Mouse (Mus musculus) kidney, adult 11 months (tissue): Measurements from ENCODE around the gene P2rx7.

Source experiments
- DNase-seq: peaks from one replicate; pipeline ENCODE4 v3.0.0; 2022

Gene P2rx7

DNA sequence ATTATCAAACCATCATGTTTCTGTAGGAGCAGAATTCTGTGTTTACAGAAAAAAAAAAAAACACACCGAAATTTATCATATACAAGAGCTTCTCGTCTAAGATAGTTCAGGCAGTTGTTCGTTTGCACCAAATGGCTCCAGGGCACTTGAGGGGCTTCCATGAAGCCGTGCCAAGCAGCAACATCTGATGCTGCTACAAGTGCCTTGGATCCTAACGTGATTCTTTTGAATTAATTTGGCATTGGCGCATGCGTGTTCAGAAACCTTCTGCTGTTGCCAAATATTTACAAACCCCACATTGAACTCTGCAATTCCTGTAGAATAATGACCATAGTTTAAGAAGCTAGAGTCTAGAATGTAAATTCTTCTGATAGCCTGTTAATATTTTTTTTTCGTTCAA, 51.8 kb downstream of the P2rx7 start:
- no peak for DNase-seq

DNA sequence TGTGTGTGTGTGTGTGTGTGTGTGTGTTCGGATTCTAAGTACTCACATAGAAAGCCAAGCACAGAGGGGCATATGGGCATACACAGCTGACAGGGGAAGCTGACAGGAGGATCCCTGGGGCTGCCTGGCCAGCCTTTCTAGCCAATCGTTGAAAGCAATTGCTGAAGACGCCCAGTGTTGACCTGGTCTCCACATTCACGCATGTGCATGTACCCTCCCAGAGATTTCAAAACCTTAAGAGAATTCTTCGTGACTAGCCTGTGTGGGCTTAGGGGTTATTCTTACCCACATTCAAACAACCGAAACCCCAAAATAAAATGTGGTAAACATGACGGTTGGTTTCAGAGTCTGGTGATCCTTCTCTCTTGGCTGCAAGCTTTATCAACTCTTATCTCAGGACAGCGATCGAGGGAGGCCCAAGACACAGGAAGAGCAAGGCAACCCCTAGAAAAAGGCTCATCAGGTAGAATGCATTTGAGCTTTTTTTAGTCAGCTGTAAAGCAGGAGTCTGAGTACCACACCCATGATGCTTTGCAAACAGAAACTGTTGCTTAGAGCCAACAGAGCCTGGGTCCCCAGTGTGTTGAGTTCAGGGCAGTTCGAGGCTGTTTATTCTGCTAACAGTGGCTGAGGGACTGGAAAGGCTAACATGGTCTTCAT, 54.5 kb downstream of the P2rx7 start:
- DNase-seq = no peak

GRCm38 (mm10) chr5:122698701-122699060, 55.0 kb downstream of the P2rx7 start:
- DNase-seq = no peak

- no peak for DNase-seq
Measured at GRCm38 (mm10) chr5:122700109-122700836, 56.6 kb downstream of the P2rx7 start.

GRCm38 (mm10) chr5:122700837-122701212, 57.1 kb downstream of the P2rx7 start:
- DNase-seq = no peak

DNA sequence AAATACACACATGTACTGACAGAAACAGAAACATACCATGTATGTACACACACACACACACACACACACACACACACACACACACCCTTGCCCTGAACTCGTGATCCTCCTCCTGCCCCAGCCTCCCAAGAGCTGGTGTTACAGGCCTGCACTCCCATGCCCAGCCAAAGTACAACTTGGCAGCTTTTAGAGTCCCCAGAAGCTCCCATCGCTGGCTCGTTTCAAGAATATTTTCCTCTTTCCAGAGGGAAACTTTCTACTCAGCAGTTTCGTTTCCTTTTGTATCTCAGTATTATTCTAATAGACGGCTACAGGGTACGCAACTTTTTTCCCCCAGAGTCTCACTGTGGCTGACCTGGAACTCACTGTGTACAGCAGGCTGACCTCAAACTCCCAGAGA, 58.4 kb downstream of the P2rx7 start:
- DNase-seq = peak; percentile 17

DNA sequence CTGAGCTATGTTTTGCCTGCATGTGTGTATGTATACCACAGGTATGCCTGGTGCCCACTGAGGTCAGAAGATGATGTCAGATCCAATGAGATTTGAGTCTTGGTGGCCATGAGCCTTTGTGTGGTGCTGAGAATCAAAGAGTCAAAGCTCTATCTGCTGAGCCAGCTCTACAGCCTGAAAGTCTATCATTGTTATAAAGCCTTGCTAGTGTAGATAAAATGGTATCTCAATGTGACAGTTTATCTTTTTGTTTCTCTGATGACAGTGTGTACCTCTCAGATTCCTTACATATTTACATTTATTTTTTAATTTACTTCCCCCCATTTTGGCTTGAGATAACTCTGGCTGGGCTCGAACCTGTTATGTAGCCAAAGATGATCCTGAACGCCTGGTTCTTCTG, 59.9 kb downstream of the P2rx7 start:
- DNase-seq = no peak

DNA sequence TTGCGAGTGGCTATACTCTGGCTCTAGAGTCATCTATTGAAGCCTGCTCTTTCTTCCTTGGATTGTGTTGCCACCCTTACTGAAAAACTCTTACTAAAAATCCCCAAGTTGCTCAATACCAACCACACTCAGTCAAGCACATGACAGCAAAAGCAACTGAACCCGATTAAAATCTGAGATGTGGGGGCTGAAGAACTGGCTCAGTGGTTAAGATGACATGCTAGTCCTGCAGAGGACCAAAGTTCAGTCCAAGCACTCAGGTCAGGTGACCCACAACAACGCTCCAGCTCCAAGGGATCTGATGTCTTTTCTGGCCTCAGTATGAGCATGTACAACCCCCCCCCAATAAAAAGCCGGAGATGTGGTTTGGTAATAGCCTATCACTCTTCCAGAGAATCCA, 60.9 kb downstream of the P2rx7 start:
- DNase-seq = peak; percentile 57

DNA sequence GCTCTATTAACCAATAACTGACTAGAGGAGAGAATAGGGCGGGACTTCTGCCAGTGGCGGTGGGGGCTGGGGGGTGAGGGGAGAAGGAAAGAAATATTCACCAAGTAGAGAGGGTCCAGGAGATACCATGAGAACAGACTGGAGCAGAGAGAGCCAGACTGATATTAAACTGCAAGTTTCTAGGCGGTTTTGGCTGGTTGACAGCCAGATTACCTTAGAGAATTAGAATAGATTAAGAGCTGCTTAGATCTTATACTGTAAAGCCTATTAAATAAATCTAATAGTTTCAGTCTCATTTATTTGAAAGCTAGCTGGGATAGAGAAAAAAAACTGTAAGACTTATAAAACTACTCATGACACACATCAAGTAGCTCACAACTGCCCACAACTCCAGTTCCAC, 61.5 kb downstream of the P2rx7 start:
- no peak for DNase-seq

GRCm38 (mm10) chr5:122706917-122707275, 63.2 kb downstream of the P2rx7 start:
- no peak for DNase-seq

- DNase-seq = peak; percentile 88
Measured at GRCm38 (mm10) chr5:122707276-122708181, 63.8 kb downstream of the P2rx7 start, which contains the start of gene P2rx4. Gene P2rx4 (plus strand): TSS chr5:122707544.

DNA sequence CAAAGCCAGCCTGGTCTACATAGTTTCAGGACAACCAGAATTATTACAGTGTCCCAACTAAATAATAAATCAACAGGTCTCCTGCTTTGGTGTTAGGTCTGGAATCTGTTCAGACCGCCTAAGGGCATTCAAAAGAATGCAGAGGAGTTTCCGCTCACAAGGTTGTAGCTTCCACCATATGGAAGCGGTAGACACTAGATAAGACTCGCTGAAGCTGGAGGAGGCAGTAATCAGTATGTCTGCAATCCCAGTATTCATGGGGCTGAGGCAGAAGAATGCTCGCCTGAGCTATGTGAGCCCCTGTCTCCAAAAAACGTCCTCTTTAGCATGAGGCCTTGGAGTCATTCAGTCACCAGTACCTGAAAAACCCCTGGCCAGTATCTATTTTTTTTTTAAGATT, 65.1 kb downstream of the P2rx7 start:
- DNase-seq = no peak

DNA sequence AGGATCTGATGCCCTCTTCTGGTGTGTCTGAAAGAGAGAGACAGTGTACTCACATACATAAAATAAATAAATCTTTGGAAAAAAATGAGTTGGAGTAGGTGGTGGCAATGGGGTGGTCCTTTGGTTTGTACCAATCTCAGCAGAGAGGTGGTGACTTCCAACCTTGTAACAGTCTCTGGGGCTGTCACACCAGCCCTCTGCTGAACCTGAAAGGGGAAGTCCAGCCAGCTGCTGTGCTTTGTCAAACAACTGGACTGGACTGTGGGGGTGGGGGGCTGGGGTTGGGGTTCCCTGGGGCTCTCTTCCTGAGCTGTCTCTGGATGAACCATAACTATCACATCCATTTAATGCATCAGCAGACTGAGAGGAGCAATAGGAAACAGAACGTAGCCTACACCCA, 72.0 kb downstream of the P2rx7 start:
- DNase-seq = no peak

DNA sequence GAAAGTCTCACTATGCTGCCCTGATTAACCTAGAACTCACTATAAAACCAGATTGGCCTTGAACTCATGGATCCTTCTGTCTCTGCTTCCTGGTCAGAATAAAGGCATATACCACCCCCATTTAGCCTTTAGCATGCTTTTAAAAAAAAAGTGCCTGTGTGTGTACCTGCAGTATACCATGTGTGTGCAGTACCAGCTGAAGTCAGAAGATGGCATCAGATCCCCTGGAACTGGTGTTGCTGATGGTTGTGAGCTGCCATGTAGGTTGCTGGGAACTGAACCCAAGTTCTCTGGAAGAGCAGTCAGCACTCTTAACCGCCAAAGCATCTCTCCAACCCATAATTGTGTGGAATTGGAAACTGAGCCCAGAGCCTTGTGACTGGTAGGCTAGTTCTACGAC, 73.1 kb downstream of the P2rx7 start:
- DNase-seq = no peak

DNA sequence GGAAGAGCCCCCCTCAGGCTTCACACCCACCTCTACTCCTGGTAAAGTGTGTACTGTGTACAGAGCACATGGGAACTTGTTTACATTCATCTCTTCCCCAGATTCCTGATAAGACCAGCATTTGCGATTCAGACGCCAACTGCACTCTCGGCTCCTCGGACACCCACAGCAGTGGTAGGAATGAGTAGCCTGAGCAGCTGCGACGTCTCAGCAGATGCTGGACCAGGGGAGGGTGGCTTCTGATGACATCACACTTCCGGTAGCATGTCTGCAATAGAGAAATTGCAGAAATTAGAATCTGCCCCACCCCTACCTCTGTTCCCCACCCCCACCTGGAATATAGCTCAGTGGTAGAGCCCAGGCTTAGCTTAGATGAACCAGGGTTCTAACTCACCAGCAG, 74.7 kb downstream of the P2rx7 start:
- no peak for DNase-seq

DNA sequence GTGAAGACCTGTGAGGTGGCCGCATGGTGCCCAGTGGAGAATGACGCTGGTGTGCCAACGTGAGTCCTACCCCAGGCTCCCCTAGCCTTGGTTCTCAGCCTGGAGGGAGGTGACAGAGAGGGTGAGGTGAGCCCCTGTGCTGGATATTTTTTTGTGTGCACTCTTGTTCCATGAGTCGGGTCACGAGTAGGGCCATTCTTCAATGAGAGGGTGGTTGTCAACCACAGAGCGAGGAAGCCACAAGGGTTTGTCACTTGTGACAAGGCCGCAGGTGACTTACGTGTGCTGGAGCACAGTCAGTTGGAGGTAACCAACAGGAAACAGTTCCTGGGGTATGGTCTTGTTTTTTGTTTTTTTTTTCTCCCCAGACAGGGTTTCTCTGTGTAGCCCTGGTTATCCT, 75.5 kb downstream of the P2rx7 start:
- DNase-seq = no peak

- no peak for DNase-seq
Measured at GRCm38 (mm10) chr5:122725453-122725852, 81.7 kb downstream of the P2rx7 start.

DNA sequence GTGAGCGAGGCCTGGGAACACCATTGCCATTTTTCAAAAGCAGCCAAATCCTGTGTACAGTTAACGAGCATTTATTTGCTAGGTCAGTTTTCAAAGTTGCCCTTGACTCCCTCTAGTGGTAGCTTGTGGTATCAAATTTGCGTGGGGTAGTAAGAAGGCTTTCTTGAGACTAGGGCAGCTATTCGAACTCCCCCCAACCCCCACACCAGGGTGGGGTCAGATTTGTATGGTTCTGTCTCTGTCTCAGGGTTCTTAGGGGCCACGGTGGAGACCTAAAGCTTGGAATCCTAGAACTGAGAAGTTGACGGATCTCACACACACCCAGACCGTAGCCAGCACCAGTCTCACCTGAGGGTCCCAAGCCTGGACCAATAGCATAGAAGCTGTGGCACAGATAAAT, 82.4 kb downstream of the P2rx7 start:
- DNase-seq = peak; percentile 31

DNA sequence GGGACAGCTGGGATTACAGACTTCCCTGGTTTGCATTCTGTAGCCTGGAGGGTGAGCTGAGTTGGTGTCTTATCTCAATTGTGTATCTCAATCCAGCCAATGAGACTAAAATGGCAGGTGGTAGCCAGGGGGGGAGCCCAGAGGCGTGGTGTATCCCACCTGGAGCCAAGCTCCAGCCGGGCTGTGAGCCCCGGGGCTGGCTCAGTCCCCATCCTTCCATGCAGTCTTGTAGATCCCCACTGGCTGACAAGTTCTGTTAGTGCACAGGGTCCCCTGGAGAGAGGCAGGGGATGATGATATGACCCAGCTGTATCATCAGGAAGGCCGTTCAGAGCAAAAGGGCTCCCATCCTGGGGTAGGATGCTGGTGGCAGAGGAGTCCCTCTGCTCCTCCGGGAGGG, 82.9 kb downstream of the P2rx7 start:
- DNase-seq = no peak

GRCm38 (mm10) chr5:122727096-122727495, 83.4 kb downstream of the P2rx7 start:
- DNase-seq = no peak

GRCm38 (mm10) chr5:122730776-122731175, 87.1 kb downstream of the P2rx7 start:
- peak; percentile 36 for DNase-seq

GRCm38 (mm10) chr5:122731321-122731720, 87.6 kb downstream of the P2rx7 start:
- peak; percentile 42 for DNase-seq

GRCm38 (mm10) chr5:122731991-122732673, 88.4 kb downstream of the P2rx7 start:
- peak; percentile 19 for DNase-seq
